Mouse (Mus musculus) lung, adult 18-20 months (tissue): ENCODE data around the gene Kcnk1.

Source experiments
- DNase-seq, 2 experiments: peaks; one replicate each; pipeline ENCODE4 v3.0.0; 2022; ENCODE audit warnings: mixed read lengths in 2 of 2

Kcnk1 gene

GRCm38 (mm10) chr8:125996980-125997379, 2.0 kb downstream of the Kcnk1 start:
- DNase-seq = peak; percentile 6 to 52

GRCm38 (mm10) chr8:125997550-125997949, 2.6 kb downstream of the Kcnk1 start:
- DNase-seq = no peak

DNA sequence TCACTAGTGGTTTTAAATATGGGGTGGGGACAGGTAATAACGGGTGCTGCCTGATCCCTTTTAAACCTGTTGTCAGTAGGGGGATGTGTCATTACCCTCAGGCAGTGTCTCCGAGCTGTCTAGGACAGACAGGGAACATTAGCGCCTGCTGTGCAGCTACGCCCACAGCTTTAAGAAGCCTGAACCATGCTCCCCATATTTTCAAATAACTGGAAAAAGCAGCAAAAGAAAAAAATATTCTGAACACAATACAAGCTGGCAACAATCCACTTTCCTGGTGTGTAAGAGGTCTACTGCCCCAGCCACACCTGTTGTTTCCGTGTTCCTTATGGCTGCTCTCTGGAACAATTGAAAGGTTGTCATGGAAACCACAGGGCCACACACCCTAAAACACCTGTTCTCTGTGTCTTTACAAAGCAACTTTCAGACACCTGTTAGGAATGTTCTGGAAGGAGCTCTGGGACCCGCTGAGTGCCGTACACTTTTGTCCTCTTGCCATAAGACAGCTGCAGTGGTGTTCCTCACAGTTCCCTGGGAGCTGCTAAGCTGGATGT, 4.9 kb downstream of the Kcnk1 start:
- DNase-seq = peak; percentile 24 to 57

DNA sequence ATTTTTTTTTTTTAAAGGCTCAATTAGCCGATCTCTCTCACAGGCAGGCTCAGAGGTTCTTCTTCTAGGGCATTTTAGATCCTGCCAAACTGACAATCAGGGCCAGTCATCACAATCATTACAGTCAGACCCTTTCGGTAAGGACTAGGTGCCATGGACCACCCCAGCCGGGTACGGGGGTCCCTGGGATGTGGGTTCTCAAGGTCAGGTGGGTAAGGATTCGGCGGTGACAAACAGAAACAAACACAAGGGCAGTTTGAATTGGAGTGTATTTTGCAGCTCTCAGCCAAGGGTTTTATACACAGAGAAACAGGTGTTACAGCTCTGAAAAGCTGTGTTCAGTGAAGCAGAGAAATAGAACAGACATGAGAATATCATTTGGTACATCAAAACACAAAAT, 8.6 kb downstream of the Kcnk1 start:
- no peak for DNase-seq

- DNase-seq = no peak
These were observed 10.0 kb downstream of the Kcnk1 start for GRCm38 (mm10) chr8:126004953-126005352.

DNA sequence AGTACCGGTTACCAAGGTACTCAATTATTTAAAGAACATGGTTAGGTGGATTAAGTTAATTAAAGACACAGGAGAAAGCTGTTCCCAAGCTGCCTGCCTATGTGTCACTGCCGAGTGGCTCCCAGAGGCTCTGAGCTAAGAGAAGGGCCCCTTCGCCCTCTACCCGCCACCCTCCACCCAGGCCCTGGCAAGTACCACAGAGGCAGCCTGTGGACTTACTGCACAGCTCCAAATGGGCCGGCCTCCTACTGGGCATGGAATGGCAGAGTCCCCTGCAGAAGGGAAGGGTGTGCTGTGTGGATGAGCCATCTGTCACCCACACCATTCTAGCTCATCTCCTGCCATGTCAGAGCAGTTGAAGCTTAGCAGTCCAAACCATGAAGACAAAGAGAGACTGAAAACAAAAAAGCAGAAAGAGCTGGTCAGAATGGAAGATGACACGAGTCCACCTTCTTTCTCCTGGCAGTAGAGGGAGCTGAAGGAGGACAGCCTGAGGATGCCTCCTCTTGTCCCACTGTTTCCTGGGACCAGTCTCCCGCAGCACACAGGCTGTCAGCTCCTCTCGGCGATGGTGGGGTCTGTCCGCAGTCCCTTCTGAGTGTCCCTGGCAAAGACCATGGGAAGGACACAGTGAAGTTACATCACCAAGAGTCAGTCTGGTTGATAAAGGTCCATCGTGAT, 11.5 kb downstream of the Kcnk1 start:
- DNase-seq = no peak

GRCm38 (mm10) chr8:126007538-126008330, 12.8 kb downstream of the Kcnk1 start:
- no peak for DNase-seq

- DNase-seq = no peak
These were observed 14.0 kb downstream of the Kcnk1 start for GRCm38 (mm10) chr8:126008945-126009344.

- no peak for DNase-seq
These were observed 15.9 kb downstream of the Kcnk1 start for GRCm38 (mm10) chr8:126010900-126011299.

DNA sequence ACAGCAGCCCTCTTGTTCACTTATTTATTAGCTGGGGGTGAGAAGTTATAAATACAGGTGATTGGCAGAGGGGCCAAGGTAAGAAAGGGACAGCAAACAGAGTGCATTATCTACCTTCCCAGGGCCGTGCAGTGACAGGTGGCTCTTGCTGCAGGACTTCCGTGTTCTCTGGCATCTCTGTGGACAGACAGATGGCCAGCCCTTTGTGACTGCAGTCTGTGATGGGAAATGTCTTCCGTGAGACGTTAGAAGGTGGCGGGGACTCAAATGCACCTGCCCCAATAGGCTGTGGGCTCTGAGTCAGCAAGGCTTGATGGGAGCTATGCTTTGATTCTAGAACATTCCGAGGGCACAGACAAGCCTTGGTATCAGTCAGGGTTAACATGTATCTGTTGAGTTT, 17.4 kb downstream of the Kcnk1 start:
- DNase-seq = no peak

- DNase-seq = no peak
These were observed 18.7 kb downstream of the Kcnk1 start for GRCm38 (mm10) chr8:126013646-126014045.

DNA sequence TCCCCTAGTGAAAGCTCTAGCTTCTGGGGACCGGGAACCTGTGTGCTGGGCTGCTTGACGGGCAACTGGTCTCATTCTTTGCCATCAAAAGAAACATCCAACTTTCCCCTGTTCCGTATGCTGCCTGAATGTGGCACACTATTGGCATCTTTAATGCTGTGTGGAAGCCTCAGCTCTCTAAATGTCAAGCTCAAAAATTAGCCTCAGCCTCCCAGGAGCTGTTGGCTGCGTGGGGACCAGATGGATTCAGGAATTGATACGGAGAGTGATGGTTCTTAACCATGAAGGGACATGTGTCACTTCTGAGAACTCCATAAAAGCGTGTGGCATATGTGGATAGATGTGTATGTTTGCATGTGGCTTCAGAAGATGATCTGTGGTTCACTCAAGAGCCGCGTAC, 27.0 kb downstream of the Kcnk1 start:
- no peak for DNase-seq

DNA sequence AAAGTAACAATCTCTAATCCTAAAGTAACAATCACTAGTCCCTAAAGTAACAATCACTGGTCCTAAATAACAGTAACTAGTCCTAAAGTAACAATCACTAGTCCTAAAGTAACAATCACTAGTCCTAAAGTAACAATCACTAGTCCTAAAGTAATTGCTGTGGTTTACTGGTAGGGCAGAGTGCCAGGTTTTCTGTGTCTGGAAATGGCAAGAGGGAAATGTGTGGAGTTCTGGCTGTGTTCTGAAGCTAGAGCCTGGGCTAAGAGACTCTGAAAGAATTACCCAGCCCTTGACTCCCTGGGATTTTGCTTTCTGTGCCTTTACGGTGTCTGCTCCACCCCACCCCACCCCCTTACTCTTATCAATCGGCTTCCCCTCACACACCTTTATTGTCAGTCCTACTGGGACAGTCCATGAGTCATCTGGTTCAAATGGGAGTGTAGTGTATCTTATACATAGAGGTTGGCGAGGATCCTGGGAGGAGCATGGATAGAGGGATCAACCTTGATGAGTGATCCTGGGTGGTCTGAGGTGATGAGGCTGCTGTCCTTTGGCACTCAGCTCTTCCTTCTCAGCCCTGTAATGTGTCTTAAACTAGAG, 28.8 kb downstream of the Kcnk1 start:
- no peak for DNase-seq

- DNase-seq = no peak
These were observed 29.9 kb downstream of the Kcnk1 start for GRCm38 (mm10) chr8:126024891-126025290.

GRCm38 (mm10) chr8:126026121-126026520, 31.2 kb downstream of the Kcnk1 start:
- DNase-seq = no peak

GRCm38 (mm10) chr8:126026584-126026983, 31.6 kb downstream of the Kcnk1 start:
- DNase-seq = peak; percentile 20 to 56

- DNase-seq = no peak
These were observed 32.5 kb downstream of the Kcnk1 start for GRCm38 (mm10) chr8:126027486-126027885.

GRCm38 (mm10) chr8:126028941-126029340, 34.0 kb downstream of the Kcnk1 start:
- no peak for DNase-seq

DNA sequence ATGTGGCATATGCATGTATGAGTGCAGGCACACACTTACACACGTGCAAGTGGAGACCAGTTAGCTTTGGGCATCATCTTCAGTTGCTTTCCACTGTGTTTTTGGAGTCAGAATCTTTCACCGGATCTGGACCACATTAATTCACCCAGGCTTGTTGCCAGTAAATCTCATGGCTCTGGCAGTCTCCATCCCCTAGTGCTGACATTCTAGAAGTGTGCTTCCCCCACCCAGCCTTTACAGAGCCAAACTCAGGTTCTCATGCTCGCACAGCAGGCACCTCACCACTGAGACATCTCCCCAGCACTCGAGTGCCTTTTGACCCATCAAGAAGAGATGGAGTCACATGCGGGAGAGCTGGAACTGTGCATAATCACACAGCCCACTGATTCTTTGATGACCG, 37.8 kb downstream of the Kcnk1 start:
- no peak for DNase-seq

GRCm38 (mm10) chr8:126035046-126035445, 40.1 kb downstream of the Kcnk1 start:
- no peak for DNase-seq

DNA sequence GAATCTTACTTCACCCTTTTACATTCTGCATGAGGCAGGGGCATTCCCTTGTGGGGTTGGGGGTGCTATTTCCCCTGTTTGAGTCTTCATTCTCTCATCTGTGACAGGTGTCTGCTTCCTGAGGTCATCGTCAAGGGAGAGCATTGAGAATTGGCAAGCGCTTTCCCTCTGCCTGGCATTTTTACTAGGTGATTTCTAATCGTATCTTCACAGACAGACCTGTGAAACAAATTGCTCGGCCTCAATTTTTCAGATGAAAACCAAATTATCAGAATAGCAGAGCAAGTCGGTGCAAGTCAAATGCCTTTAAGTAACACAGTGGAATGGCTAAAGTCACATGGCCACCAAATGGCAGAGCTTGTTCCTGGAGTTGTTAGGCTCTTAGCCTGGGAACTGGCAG, 41.4 kb downstream of the Kcnk1 start:
- DNase-seq = no peak

- DNase-seq = no peak
These were observed 50.8 kb downstream of the Kcnk1 start for GRCm38 (mm10) chr8:126045751-126046150.

DNA sequence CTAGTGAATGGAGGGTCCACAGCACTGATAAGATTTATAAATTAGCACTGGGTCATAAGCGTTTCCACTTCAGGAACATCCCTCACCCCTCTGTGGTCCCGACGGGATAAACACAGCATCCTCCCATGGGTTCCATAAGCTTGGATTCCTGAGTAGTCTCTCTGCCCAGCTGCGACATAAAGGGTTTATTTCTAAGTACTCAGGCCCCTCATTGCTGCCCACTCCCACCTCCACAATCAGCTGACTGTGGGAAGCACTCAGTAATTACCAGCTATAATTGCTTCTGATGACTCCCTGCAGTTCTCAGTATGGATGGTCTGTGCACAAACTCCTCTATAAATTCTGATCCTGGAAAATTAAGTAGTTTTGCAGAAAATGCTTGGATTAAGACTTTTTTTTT, 58.9 kb downstream of the Kcnk1 start:
- no peak for DNase-seq

GRCm38 (mm10) chr8:126058876-126059275, 63.9 kb downstream of the Kcnk1 start:
- no peak for DNase-seq
